Mouse (Mus musculus) embryo, embryonic 9.5 days (tissue): ENCODE measurements around the gene Nipal3.

ENCODE experiments used
- DNase-seq: peaks from one replicate; pipeline ENCODE4 v3.0.0-alpha.2; 2017; ENCODE audit errors: extremely low spot score

The Nipal3 gene

GRCm38 (mm10) chr4:135505794-135506193 is 11.0 kb upstream of the Nipal3 start:
- DNase-seq: no peak

DNA sequence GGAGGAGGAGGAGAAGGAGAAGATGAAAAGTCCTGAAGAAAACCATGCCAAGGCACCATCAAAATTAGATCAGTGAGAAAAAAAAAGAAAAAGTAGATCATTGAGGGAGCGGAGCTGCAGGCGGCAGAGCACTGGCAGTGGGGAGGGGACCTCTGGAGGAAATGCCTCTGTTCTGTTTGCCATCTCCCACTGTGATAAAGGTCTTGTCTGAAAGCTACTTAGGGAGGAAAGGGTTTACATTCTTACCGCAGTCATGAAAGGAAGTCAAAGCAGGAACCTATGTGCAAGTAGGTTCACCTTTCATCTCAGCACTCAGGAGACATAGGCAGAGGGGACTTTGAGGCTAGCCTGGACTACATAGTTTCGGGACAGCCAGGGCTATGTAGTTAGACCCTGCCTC is 6.7 kb upstream of the Nipal3 start:
- no peak for DNase-seq

DNA sequence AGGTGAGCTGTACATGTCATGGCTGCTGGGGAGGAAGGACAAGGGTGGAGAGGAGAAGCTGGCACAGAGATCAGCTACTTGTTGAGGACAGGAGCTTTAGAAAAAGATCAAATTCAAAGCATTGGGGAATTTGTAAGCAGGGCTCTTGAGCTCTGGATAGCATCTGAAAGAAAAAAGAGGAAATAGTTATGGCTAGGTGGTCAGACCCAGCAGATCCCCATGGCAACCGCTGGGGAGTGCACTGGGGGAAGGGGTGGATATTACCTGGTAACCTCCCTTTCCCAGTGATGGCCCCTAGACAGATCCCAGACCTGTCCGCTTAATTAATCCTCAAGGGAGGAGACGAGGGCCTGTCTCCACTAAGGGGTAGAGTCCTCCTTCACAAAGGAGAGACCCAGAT is 5.0 kb upstream of the Nipal3 start:
- DNase-seq: no peak

DNA sequence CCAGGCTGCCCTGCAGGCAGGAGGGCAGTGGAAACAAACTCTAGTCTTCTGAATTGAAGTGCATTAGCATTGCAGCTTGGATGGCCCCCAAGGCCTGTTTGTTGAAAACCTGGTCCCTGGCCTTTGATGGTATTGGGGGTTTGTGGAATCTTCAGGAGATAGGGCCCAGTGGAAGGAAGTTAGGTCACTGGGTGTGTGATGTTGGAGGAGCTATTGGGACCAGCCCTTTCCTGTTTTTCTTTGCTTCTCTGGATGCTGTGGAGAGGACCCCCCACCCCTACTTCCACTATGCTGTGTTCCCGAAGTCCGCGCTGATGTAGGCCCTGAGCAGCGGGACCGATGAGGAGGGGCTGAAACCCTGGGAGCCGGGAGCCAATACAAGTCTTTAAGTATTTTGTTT is 3.3 kb upstream of the Nipal3 start:
- DNase-seq: no peak

DNA sequence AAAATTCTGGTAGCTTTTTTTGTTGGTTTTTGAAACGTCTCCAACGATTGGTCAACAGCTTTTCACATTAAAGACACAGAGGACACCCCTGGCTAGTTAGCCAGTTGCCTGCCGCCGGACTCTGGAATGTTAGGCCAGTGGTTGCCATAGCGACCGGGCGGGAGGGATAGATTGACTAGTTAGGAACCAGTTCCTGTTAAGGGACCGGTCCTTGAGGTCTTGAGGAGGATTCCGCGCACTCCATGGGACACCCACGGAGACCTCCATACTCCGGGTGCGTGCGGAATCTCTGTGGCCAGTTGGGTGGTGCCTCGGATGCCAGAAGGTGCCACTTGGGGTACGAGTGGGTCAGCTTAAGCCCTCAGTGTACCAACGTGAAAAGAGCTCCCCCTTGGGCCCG is 972 bp upstream of the Nipal3 start:
- DNase-seq: peak; percentile 79

GRCm38 (mm10) chr4:135495397-135495791 is 556 bp upstream of the Nipal3 start:
- DNase-seq: no peak

- peak; percentile 44 for DNase-seq
Observed at GRCm38 (mm10) chr4:135493691-135494520, 932 bp downstream of the Nipal3 start.

GRCm38 (mm10) chr4:135493271-135493670 is 1.6 kb downstream of the Nipal3 start:
- no peak for DNase-seq

GRCm38 (mm10) chr4:135489256-135489655 is 5.6 kb downstream of the Nipal3 start:
- no peak for DNase-seq

GRCm38 (mm10) chr4:135486352-135486751 is 8.5 kb downstream of the Nipal3 start:
- no peak for DNase-seq

DNA sequence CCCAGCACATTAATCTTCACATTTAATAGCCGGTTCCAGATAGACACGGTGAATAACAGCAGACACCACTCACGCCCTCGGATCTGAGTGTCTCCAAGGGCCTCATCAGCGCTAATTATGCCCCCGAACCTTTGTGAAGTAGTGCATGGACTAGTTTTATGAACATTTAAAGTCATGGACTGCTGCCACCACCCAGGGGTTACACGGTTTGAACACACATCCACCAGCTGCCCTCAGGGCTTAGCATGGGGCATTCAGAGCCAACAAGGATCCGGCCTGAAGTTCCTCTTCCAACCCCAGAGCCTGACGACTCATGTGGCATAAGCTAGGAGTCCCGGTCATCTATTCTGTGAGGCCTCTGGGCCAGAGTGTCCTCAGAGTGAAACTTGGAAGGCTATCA is 9.8 kb downstream of the Nipal3 start:
- DNase-seq: no peak

- no peak for DNase-seq
Observed at GRCm38 (mm10) chr4:135480370-135480769, 14.5 kb downstream of the Nipal3 start.

DNA sequence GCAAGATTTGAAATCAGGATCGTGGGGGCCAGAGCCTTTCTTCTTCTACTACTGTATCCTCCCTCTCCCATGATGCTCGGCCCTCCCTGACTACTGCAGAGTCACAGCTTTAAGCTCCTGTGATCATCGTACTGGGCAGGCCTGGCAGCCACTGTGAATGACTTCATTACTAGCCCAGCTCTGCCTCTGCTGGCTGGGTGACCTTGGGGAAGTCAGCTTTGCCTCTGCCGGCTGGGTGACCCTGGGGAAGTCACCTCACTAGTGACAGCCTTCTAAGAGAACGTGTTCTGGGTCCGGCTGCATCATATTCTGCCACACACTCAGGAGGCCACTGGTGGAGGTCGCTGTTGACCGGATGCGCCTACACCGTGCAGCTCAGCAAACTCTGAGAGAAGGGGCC is 17.0 kb downstream of the Nipal3 start:
- DNase-seq: no peak

- DNase-seq: no peak
Observed at GRCm38 (mm10) chr4:135463406-135463805, 31.4 kb downstream of the Nipal3 start.

GRCm38 (mm10) chr4:135453572-135453971 is 41.3 kb downstream of the Nipal3 start:
- DNase-seq: no peak

GRCm38 (mm10) chr4:135453164-135453563 is 41.7 kb downstream of the Nipal3 start:
- no peak for DNase-seq

DNA sequence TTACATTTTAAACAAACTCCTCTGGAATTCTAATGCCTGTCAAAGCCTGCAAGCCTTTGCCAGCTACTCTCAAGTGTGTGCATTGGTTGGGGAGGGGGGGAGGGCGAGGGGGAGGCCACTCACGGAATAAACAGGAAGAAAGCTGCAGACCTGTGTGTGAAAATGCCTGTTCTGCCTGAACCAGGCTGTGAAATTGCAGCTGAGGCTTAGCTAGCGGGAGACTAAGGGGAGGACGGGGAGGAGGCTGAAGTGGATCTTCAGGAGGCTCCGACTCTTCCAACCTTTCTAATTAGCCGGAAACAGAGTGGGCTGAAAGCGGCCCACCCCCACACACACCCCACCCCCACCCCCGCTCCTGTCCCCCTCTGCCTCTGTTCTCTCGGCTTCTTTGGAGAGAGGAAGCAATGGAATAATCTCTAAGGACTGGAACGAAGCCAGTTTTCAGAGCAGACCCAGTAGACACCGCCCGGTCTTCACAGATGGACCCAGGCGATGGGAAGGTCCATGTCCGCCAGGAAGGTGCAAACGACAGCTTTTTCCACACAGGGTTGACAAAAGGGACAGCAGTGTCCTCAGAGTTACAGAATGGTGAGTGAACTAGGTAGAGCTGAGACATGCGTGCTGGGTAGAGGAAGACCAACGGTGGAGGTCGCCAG is 43.4 kb downstream of the Nipal3 start:
- peak; percentile 25 for DNase-seq

DNA sequence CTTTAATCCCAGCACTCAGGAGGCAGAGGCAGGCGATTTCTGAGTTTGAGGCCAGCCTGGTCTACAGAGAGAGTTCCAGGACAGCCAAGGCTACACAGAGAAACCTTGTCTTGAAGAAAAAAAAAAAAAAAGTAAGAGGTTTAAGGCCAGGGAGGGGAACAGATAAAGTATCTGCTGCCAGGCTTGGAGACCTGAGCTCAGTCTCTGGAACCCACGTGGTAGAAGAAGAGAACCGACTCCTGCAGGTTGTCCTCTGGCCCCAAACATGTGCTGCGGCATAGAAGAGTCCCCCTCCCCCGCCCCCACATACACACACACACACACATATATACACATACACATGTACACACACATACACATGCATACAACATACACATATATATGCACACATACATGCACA is 52.4 kb downstream of the Nipal3 start:
- no peak for DNase-seq

DNA sequence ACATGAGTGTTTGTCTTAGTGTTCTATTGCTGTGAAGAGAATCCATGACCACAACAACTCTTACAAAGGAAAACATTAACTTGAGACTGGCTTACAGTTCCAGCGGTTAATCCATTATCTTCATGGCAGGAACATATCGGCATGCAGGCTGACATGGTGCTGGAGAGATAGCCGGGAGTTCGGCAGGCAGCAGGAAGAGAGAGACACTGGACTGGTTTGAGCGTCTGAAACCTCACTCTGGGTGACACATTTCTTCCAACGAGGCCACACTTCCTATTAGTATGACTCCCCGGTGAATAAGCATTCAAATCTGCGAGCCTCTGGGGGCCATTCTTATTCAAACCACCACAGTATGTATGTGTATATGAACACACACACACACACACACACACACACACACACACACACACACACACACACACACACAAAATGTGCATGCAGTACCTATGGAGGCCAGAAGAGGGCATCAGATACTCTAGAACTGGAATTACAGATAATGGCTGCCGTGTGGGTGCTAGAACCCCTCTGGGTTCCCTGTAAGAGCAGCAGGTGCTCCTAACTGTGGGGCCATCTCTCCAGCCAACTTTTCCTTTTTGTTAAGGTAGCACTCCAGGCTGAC is 54.8 kb downstream of the Nipal3 start:
- DNase-seq: peak; percentile 55

DNA sequence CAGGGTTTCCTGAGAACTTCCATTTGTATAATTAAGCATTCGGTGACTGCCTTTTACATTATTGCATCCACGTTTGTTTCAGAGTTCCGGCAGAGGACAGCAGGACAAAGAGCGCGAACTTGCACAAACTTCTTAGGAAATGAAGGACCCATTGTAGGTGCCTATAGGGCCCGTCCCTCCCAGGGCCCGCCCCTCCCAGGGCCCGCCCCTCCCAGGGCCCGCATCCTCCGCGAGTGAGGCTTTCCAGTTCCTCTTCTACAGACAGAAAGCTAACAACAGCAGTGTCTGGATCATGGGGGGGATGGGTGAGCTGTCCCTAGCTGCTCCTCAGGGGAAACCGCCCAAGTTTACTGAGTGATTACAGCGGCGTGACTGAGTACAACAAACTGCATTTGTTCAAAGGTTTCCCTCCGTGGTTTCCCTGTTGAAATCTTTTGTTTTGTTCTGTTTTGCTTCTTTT is 55.6 kb downstream of the Nipal3 start:
- DNase-seq: peak; percentile 83

DNA sequence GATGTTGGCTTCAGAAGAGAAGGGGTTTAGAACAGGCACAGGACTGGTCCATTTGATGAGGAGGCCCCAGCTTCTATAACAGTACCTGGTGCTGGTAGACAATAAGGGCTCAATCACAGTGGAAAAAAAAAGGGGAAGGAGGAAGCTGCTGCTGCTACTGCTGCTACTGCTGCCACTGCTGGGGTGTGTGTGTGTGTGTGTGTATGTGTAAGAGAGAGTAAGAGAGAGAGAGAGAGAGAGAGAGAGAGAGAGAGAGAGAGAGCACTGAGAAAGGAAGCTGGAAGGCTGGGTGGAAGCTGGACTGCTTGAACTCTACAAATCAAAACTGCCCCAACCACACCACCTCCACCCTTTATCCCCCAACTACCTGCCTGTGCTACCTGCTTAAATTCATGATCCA is 56.9 kb downstream of the Nipal3 start:
- no peak for DNase-seq

GRCm38 (mm10) chr4:135436291-135436690 is 58.5 kb downstream of the Nipal3 start:
- peak; percentile 31 for DNase-seq

DNA sequence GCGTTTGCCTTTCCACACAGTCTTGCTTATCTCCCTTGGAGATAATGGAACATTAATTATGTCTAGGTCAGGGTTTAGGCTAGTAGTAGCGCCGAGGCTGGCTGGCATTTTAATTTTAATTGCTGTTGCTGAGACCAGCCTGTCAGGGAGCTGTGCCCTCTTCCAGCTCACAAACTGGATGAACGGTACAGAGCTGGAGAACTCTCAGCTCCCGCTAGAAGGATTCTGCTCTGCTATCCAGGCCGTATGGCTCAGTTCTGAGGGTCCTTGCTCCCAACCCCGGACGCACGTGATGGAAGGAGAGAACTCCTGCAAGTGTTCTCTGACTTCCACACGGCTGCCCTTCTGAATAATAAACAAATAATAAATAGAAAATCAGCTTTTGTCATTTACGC is 60.4 kb downstream of the Nipal3 start:
- peak; percentile 12 for DNase-seq
